Mouse (Mus musculus) spleen, adult 2 months (tissue): ENCODE data around the gene Tmem189. TPM values are rescaled to one million over a fixed set of nuclear protein-coding genes. Genes with fewer than 3 reads are reported as not detected.

Experiments
- DNase-seq, 2 experiments: peaks; one replicate each; pipeline versions ENCODE4 v3.0.0 to v3.0.0-alpha.2; 2012 to 2021; ENCODE audit warnings: low spot score in 2 of 2, low read depth in 1 of 2
- H3K27ac ChIP-seq: fragments of 200-500 bp; 2 replicates; pipeline ENCODE4 v1.5.1; 2012; ENCODE audit warnings: low read length, inconsistent platforms; ENCODE audit not compliant: insufficient read depth
- H3K27me3 ChIP-seq: fragments of 200-500 bp; 2 replicates; pipeline ENCODE4 v1.6.1; 2012; ENCODE audit warnings: mild to moderate bottlenecking, moderate library complexity, low read length, inconsistent platforms; ENCODE audit not compliant: control insufficient read depth, insufficient read depth
- H3K36me3 ChIP-seq: fragments of 200-500 bp; 2 replicates; pipeline ENCODE4 v1.6.1; 2012; ENCODE audit warnings: mild to moderate bottlenecking, low read length, inconsistent platforms; ENCODE audit not compliant: control insufficient read depth, insufficient read depth
- H3K4me1 ChIP-seq: fragments of 200-500 bp; 2 replicates; pipeline ENCODE4 v1.6.1; 2011; ENCODE audit warnings: inconsistent platforms; ENCODE audit not compliant: control insufficient read depth, insufficient read depth, insufficient read length
- H3K4me3 ChIP-seq: fragments of 200-500 bp; 2 replicates; pipeline ENCODE4 v1.5.1; 2011; ENCODE audit warnings: mild to moderate bottlenecking, inconsistent platforms; ENCODE audit not compliant: insufficient read depth, insufficient read length; ENCODE audit errors: extremely low read depth
- CTCF ChIP-seq: fragments of 200-500 bp; IDR thresholded peaks from 2 replicates; pipeline ENCODE4 v1.5.1; 2011; ENCODE audit warnings: mild to moderate bottlenecking, inconsistent platforms; ENCODE audit not compliant: insufficient read depth, insufficient read length, insufficient replicate concordance; ENCODE audit errors: extremely low read depth
- POLR2A ChIP-seq: fragments of 200-500 bp; IDR thresholded peaks from 2 replicates; pipeline ENCODE4 v1.6.1; 2011; ENCODE audit warnings: low read depth, low read length, inconsistent platforms
- WGBS: fragments of 180-500 bp; shearing (Covaris S2); methylation state at CpG from one replicate; pipeline ENCODE4 v1.1.7; 2018; 5-methylcytosine and 5-hydroxymethylcytosine counted together
- polyA plus RNA-seq: library from polyadenylated mRNA; depleted of rRNA; stranded (reverse); fragments of >200 nt; gene quantifications from 2 replicates; pipeline ENCODE4 v1.2.3, GENCODE M21; 2012; rRNA removed

Tmem189 gene
- polyA plus RNA-seq, 1 experiment, result 90.7 TPM

DNA sequence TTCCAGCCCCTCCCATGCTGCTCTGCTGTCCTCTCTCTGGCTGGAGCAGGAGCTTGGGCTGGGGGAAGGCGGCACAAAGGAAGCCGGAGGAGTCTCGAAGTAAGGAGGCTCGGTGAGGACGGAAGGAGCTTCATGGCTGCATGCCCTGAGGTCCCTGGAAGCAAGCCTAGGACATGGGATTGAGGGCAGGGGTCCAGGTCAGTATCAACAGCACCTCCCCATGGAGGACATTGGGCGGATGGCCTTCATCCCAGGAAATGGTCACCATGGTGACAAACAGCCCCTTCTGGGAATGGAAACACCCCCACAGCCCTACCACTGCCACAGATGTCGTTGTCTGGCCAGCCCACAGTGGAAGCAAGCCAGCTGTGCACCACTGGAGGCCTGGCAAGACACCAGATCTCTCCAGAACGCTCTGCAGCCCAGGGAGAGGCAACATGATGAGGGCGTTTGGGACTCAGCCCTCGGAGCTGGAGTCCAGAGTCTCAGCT, 95.1 kb downstream of the Tmem189 start:
- Histone ChIP-seq H3K4me3 (no peak overlapping the region), H3K27ac (peak overlapping the region; percentile 59), H3K27me3 (no peaks in the 10 kb centered on the region), H3K4me1 (no peaks in the 10 kb centered on the region; the same call in 1 of the 2 replicates), H3K36me3 (no peaks in the 10 kb centered on the region)
- peak in 1 of 2 experiments; percentile 18 for DNase-seq
- WGBS, result 77% methylated on average over 10 of the region's 10 CpGs
- TF ChIP-seq CTCF, result no peak
- no peak for TF ChIP-seq POLR2A

DNA sequence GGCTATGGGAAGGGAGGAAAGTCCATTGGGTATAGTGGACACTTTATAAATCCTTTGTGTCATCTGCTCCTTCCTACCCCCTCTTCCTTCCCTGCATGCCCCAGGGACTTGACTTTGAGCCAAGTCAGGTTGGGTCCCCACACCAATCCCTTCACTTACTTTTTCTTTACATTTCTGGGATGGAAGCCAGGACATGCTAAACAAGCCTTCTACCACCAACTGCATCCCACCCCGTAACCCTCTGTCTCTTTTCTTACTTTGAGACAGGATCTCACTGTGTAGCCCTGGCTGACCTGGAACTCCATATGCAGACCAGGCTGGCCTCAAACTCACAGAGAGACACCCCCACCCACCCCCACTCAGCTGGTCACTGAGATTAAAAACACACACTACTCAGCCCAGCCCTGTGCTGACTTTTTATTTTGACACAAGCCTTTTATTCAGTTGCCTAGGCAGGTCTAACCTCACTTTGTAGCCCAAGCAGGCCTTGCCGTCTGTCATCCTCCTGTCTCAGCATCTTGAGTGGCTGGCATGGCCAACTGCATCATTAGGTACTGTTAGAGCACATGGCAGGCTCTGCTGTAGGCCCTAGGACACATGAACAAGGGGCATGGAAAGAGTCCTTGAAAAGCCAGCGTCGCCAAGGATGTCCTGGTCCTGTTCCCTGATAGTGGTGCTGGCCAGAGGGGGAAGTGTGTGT, 95.9 kb downstream of the Tmem189 start:
- H3K4me1 ChIP-seq, result no peaks in the 10 kb centered on the region; the same call in 1 of the 2 replicates
- H3K27ac ChIP-seq, result peak overlapping the region; percentile 59
- TF ChIP-seq POLR2A (no peak), CTCF (no peak)
- no peak overlapping the region for H3K4me3 ChIP-seq
- no peaks in the 10 kb centered on the region for H3K27me3 ChIP-seq
- 89% methylated on average over 4 of the region's 4 CpGs for WGBS
- H3K36me3 ChIP-seq, result no peaks in the 10 kb centered on the region
- DNase-seq, result no peak

Other genes starting within 250 kb of the Tmem189 start
- 88.0 and 95.4 TPM in 2 replicates for gene Rnf114, start 197.2 kb downstream of the Tmem189 start, polyA plus RNA-seq
- 23.3 and 25.5 TPM in 2 replicates for gene Spata2, start 196.9 kb downstream of the Tmem189 start, polyA plus RNA-seq
- gene Snai1, start 151.6 kb downstream of the Tmem189 start, polyA plus RNA-seq, result 21.0 and 28.1 TPM in 2 replicates
- 85.2 and 102 TPM in 2 replicates for gene Ube2v1, start 57.7 kb downstream of the Tmem189 start, polyA plus RNA-seq
- gene Gm20431, start 28.3 kb downstream of the Tmem189 start, polyA plus RNA-seq, result 13.2 TPM in 1 of 2 replicates, not detected in the other
- 68.5 and 161 TPM in 2 replicates for gene Cebpb, start 907 bp downstream of the Tmem189 start, polyA plus RNA-seq
- 83.8 and 110 TPM in 2 replicates for gene Ptpn1, start 242.2 kb upstream of the Tmem189 start, polyA plus RNA-seq